Mouse (Mus musculus): ENCODE data around the gene Card6. TPM values are rescaled to one million over a fixed set of nuclear protein-coding genes. Genes with fewer than 3 reads are reported as not detected.
A peak's percentile ranks its signal among the peaks of the same experiment; 100 is the strongest.

The Card6 gene
- 1 to 10 TPM in 1 of 2 experiments, under 1 TPM in 1; 0.89 to 2.0 TPM for total RNA-seq (2021)
- long read RNA-seq, experiment 1, partial matches to known transcripts, result 0 of 1 reads
- long read RNA-seq, experiment 1, other reads (novel, unspliced or antisense), result 0 of 1 reads
- long read RNA-seq, experiment 2, partial matches to known transcripts, result 1 of 1 reads
- long read RNA-seq, experiment 2, other reads (novel, unspliced or antisense), result 0 of 1 reads

DNA sequence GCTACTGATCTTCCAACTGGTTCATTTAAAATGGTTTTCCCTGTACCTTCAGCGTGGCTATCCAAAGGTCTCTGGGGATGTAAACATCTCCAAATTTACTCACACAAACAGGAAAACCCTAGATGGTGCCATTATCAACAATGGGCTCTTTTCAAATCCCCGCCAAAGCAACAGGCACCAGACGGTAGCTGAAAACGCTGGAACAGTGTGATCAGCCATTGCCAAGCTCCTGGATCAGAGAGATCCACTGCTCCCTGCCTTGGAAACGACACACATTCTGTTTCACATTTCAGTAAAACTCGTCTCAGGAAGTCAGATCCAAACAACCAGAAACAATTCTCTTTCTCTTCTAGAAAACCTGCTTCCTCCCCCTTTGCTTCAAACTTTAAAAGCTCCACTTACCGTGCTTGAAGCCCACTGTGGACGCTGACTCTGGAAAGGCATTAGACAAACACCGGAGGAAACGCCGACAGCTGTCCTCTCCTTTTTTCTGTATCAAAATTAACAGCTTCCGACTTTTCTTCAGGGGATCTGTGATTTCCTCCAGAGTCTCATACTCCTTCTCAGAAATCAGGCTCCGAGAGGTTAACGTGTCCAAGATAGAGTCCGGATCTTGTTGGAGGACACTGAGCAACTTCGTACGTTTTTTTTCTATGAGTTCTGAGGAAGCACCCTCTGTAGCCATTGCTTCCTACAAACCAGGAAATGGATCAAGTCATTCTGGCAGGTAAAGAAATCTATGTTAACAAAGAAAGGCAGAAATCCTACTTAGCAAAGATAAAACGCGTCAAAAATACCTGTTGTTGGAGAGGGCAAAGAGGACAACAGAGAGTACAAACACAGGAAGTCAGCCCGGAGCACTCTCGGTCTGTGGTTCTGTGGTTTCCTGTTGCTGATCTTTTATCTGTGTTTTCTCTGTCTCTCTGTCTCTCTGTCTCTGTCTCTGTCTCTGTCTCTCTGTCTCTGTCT, at the start of gene Card6:
Card6 (minus strand) TSS at position 854 of the 969 bp plus-strand sequence.
- no peak for DNase-seq (ENCODE audit: low spot score in 2 of 2)
- intact Hi-C loops (cut with DNase I), result loop anchor here (2.0 to 10.0 kb wide), 2 partner anchors 1051 to 1813 kb away; no protein-coding TSS in a partner anchor

DNA sequence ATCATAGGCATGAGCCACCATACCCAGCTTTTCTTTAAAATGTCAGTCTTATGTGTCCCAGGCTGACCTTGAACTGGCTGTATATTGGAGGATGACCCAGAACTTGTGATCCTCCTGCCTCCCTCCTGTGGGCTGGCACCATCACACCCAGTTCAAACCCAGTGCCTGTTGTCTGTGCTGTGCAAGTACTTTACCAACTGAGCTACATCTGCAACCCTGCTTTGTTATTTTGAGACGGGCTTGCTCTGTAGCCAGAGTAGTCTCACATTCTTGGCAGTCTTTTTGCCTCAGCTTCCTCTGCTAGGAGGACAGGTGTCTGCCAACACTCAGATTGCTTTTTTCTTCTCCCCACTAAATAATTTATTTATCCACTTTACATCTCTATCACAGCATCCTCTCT, 49.0 kb upstream of the Card6 start:
- no peak for DNase-seq (ENCODE audit: low spot score in 2 of 2)
- intact Hi-C loops (cut with DNase I), result no loop called here

DNA sequence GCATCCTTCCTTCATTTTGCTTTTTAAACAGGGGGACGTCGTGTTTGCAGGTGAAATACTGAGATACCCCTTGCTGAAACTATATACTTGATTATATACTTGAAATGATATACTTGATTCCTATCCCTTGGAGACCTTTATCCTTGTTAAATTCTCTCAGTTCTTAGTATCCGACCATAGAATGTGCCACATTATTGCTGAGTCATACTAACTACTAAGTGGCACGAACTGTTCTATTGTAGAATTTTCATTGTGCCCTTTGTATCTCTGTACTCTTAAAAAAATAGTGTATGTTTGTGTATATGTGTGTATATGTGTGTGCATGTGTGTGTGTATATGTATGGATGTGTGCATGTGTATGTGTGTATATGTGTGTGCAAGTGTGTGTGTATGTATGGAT, 48.0 kb upstream of the Card6 start:
- DNase-seq (ENCODE audit: low spot score in 2 of 2), result no peak
- intact Hi-C loops (cut with DNase I), result no loop called here

DNA sequence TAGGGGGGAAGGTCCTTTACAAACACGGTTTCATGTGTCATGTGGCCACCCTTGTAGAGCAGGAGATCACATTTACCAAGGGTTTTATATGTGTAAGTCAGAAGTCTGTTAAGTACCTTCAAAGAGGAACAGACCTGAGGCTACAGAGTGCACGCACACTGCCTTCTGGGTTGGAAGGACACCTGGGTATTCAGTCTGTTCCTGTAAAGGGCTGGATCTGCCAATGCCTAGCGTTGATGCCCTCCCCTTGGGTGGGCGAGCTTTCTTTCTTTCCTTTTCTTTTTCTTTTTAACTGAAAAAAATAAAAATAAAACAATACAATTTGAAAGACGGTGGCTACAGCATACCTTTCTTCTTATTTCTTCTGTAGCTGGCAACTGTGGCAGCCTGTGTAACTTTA, 46.8 kb upstream of the Card6 start:
- no peak for DNase-seq (ENCODE audit: low spot score in 2 of 2)
- intact Hi-C loops (cut with DNase I), result no loop called here

DNA sequence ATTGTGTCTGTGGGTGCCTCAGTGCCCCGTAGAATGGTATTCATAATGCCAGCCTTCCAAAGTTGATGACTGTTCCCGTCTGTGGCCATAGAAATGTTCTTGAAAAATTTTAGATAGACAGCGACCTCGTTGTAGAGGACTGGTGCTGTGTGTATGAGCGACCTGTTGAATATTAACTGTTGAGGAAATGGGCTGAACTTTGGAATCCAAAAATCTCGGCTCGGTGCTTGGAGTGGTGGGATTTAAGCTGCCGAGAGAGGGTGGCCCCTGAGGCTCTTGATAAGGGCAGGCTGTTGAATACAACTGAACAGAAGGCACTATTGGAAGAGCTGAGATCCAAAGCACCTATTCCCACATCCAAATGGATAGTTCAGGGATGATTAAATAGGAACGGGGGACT, 46.3 kb upstream of the Card6 start:
- intact Hi-C loops (cut with DNase I), result no loop called here
- DNase-seq (ENCODE audit: low spot score in 2 of 2), result no peak

DNA sequence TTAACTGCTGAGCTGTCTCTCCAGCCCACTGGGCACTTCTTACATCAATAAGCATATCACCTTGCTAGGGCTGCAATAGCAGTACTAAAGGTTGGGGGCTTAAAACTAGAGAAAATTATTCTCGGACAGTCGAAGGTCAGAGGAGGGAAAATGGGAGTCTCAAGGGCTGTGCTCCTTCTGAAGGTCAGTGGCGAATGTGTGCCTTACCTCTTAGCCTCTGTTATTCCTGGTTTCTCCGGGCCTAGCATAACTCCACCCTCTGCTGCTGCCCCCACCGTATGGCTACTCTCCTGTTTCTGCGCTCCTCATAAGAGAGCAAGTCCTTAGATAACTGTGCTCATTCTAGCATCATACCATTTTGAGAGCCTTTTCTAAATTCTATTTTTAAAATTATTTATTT, 43.8 kb upstream of the Card6 start:
- DNase-seq (ENCODE audit: low spot score in 2 of 2), result no peak
- intact Hi-C loops (cut with DNase I), result no loop called here

DNA sequence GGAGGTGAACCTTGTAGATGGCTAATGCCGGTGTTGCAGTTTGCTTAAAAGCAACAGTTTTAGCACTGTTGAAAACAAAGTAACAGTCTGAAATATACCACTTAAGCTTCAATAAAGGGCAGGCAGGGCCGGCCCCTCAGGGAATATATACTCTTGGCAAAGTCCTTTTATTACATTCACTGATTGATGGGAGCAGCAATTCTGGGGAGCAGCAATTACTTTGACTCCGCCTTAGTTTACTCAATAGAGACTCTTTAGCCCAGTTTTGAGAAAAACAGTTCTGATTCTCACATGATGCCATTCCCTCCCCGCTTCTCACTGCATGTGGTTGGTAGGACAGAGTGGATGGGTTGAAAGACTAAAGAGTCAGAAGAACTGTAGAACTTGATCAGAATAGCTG, 40.8 kb upstream of the Card6 start:
- intact Hi-C loops (cut with DNase I), result no loop called here
- DNase-seq (ENCODE audit: low spot score in 2 of 2), result no peak

DNA sequence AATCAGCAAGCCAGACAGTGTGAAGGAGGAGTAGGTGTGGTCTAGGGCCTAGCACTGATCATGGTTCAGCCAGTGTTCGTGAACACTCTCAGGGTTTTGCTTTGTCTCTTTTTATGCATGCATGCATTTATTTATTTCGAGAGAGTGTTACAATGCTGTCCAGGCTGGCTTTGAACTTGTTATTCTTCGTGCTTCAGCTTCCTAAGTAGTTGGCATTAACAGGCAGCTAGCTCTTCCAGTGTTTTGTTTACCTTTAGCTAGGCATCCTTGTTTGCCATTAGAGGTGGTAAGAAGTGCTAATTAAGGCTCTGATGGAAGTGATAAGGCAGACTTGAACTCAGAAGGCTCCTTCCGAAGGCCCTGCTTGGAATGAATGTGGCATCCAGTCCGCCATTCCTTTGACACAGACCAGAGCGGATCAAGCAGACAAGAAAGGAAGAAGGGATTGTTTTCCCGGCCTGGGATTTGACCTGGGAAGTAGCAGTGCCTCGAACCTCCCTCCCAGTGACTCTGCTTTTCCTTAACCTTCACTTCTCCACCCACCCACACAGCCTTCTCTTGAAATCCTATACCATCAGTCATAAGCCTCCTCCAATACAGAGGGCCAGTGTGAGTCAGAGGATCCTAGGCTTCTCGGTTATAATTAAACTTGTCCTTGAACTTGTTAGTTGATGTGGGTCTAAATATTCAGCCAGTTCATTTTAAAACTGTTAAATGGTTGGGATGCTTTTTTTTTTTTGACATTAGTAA, 37.0 kb upstream of the Card6 start:
- DNase-seq (ENCODE audit: low spot score in 2 of 2), result no peak
- intact Hi-C loops (cut with DNase I), result no loop called here

DNA sequence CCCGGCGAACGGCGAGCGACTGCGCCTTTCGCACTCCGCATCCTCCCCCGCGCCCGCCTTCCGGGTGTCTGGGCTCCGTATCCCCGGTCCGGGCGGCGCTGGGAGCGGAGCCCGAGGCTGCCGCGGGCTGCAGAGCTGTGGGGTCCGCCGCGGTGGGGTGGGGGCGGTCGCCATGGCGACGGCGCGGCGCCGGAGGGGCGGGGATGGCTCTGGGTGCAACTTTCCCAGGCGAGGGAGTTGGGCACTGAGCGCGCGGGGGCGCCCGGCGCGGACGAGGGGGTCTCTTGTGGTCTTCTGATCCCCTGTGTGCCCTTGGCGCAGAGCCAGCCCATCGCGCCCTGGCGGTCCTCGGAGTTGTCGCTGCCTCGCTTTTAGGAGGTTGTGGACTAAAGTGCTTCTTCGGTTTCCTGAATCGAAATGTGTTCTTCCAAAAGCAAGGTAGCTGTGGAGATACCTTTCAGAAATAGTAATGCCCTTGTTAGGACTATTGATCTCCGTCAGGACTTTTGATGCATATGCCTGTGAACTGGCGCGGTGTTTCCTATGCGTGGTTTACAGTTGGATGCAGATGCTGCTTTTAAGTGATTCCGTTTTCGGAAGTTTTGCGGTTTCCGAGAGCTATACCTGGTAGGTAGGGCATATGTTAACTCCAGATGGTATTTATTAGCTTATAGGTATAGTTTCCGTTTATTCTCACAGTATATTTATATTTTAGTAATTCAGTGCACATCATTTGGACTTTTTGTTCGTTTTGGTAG, 35.9 kb upstream of the Card6 start:
- intact Hi-C loops (cut with DNase I), result no loop called here
- DNase-seq (ENCODE audit: low spot score in 2 of 2), result peak; percentile 58 to 69

DNA sequence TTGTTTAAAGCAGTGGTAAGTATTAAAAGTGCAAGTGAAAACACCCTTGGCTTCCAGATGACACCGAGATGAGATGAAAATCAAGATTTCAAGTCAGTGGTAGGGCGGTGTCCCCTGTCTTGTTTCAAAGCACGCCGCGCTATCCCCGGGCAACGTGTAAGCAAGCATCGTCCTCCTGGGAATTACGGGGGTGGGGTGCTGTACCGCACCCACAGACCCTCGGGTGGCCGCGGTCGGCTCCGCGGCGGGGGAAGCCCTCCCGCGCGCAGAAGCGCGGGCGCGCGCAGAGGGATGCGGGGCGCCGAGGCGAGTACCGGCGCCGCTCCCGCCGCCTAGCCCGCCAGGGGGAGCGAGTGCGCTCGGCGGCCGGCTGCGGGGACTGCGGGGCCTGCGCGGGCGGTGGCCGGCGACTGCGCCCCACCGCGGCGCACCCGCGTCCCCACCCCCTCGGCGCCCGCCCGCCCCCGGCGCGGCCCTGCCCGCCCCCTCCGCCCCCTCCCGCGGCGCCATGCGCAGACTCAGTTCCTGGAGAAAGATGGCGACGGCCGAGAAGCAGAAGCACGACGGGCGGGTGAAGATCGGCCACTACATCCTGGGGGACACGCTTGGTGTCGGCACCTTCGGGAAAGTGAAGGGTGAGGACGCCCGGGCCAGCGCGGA, 35.2 kb upstream of the Card6 start, which contains the start of gene Prkaa1:
Prkaa1 (plus strand) TSS at position 501 of the 660 bp plus-strand sequence.
- intact Hi-C loops (cut with DNase I), result no loop called here
- peak; percentile 53 to 70 for DNase-seq (ENCODE audit: low spot score in 2 of 2)

DNA sequence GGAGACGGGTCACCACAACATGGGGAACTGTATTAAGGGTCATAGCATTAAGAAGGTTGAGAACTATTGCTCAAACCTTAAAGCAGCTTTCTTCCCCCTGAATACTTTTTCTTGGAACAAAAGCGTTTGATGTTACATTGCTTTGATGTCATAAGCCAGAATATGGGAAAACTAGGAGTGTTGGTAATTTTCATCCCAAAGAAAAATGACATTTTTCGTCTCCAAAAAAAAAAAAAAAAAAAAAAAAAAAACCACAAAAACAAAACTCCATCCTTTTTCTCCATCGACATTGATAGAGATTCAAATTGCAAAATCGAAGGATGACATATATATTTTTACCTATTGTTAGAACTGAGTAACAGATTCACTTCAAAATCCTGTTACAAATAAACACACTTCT, 34.4 kb upstream of the Card6 start:
- DNase-seq (ENCODE audit: low spot score in 2 of 2), result no peak
- intact Hi-C loops (cut with DNase I), result no loop called here

DNA sequence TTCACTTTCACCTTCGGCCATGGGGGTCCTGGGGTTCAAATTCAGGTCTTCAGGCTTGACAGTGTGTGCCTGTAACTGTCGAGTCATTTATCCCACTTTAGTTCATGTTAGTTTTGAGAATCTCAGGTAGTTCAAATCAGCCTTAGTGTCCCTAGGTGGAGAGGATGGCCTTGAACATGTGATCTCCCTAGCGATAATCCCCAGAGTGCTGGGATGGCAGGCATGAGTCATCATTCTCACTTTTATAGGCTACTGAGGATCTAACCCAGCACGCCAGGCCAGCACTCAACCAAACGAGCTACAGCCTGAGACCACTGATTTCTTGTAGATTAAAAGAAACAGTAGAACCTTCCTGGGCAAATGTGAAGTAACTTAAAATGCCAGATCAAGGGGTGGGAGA, 33.7 kb upstream of the Card6 start:
- no peak for DNase-seq (ENCODE audit: low spot score in 2 of 2)
- intact Hi-C loops (cut with DNase I), result no loop called here

DNA sequence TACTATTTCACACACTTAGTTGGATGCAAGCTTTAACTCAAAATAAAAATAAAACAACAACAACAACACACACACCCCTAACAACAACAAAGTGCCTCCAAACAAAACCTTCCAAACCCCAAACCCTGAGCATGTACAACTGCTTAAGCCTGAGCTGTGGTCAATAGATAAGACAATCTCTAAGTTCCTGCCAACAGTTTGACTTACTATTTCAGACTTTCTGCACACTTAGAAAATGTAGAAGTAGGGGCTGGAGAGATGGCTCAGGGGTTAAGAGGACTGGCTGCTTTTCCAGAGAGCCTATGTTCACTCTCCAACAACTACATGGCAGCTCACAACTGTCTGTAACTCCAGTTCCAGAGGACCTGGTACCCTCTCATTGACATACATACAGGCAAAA, 32.0 kb upstream of the Card6 start:
- intact Hi-C loops (cut with DNase I), result no loop called here
- no peak for DNase-seq (ENCODE audit: low spot score in 2 of 2)

DNA sequence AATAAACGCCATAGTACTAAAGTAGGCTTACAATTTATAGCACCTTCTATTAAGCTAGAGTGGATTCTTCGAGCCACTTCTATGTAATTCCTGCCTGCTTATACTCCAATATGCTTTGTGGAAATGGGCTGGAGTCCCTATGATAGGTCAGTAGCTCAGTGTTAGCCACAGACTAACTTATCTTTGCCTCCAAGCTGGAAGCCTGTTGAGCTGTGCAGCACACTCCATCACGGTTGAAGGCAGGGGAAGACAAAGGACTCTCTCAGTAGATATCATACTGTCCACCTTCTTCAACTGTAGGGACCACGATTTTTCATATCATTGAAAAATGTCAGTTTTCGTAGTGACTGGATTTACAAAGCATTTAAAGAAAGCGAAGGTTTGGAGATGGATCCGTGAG, 31.5 kb upstream of the Card6 start:
- intact Hi-C loops (cut with DNase I), result no loop called here

DNA sequence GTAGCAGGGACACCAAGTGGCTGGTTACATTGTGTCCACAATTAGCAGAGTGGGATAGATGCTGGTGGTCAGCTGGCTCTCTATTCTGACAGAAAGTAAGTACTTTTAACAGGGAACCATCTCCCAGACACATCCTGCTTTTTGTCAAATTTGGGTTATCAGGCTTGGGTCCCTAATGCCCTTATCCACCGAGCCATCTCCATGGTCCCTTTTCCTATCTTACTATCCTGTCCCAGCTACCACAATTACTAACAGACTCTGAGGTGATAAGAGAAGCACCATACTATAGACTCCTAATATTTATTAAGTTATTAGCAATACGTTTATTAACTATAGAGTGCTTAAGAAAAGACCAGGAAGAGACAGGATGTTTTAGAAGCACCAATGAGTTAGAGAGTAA, 31.0 kb upstream of the Card6 start:
- intact Hi-C loops (cut with DNase I), result no loop called here
- DNase-seq (ENCODE audit: low spot score in 2 of 2), result no peak

More for the DNA sequence above, 31.5 kb upstream of the Card6 start:
- no peak for DNase-seq (ENCODE audit: low spot score in 2 of 2)

DNA sequence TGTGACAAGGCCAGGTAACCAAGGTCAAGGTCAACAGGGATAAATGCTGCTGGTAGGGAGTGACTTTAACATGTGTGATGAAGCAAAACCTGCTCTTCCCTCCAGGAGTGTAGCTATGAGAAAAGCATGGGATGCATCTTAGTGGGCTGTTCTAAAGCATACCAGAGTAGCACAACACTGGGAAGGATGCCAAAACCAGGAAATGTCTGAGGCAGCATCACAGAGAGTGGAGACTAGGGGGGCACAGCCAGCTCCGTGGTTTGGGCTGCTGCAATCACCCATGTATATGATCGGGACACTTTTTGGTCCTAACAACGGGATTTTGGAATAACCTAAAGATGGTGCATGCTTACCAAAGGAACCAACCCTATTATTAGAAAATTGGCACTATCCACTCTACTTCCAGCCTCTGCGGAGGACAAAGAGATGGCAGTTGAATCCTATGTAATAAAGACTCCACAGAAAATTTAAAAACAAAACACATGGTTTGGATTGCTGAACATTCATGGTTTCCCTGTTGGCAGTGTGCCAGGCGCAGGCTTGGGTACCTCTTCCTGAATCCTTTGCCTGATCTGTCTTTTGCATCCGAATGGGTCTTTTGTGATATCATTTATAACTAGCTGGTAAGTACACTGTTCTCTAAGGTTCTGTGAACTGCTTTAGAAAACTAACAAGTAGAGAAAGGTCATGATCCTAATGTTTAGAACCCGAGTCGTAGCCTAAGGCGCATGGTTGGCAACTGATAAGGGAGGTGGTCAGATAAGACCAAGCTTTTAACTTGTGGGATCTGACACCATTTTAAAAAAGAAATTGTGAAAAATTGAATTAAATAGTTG, 29.9 kb upstream of the Card6 start:
- intact Hi-C loops (cut with DNase I), result no loop called here
- peak; percentile 32 to 57 for DNase-seq (ENCODE audit: low spot score in 2 of 2)

DNA sequence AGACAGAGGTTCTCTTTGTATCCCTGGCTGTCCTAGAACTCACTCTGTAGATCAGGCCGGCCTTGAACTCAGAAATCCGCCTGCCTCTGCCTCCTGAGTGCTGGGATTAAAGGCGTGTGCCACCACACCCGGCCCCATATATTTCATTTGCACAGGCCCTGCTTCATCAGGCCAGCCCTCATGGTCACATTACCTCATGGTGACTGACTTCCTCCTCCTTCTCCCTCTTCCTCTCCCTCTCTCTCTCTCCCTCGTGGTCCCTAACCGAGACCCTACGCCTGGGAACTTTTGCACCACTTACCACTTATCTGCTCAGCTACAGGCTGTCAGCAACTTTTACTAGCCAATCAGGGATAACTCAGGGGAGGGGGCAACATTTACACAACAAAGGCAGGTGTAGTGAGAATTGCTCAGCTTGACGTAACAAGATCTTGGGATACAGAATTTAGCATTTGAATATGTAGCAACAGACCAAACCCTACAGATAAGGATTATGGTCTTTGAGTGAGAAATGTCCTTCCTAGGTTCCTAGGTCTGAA, 26.7 kb upstream of the Card6 start:
- no peak for DNase-seq (ENCODE audit: low spot score in 2 of 2)
- intact Hi-C loops (cut with DNase I), result no loop called here

DNA sequence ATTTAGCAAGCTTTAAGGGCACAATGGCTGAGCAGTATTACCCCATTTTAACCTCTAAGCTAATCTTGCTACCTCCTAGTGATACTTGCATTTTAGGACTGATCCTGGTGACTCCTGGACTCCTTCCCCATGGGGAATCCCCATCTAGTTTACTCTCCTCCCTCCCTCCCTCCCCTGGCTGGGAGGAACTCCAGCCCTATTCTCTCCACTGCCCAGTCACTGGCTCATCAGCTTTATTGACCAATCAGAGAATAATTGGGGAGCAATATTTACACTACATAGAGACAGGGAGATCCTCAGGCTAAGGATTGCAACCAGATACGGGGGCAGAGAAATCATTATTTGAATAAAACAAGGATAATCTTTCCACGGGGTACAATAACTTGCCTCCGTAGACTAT, 25.8 kb upstream of the Card6 start:
- DNase-seq (ENCODE audit: low spot score in 2 of 2), result no peak
- intact Hi-C loops (cut with DNase I), result no loop called here
